Mouse (Mus musculus) lung, adult 18-20 months (tissue): ENCODE measurements around the gene Snx9.
A peak's percentile ranks its signal among the peaks of the same experiment; 100 is the strongest.

Experiments used
- DNase-seq, 2 experiments: peaks; one replicate each; pipeline ENCODE4 v3.0.0; 2022; ENCODE audit warnings: mixed read lengths in 2 of 2

Gene Snx9

DNA sequence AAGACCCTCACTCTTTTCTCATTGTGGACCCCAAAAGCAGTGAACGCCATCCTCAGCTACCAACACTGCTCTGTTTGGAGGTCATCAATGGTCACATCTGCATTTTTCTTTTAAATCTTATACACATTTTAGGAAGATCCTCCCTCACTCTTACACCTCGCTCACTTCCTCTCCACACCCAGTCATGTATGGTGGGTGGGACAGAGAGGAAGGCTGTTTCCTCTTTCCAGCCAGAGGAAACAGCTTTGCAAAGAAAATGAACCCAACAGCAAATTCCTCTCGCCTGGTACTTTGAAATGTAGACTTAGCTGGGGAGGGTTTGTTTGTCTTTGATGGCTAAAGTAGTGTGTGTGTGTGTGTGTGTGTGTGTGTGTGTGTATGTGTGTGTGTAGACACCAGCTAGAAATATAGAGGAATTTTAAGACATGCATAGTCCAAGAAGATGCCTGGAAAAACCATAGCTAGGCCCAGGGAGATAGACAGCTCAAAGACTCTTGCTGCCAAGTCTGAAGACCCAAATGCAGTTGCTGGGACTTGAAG, 33.2 kb upstream of the Snx9 start:
- DNase-seq: no peak

- no peak for DNase-seq
Observed at GRCm38 (mm10) chr17:5813863-5814640, 27.1 kb upstream of the Snx9 start.

DNA sequence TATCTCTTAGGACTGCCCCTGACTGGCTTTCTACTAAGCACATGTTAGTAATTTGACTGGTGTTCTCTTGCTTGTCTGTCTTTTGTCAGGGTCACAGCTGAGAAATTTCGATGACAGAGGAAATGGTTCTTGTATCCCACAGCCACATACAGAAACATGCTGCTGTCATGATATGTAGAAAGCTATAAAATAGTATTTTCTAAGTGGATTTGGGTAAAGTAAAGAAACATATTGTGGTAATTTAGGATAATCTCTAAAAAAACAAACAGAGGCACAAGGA, 26.5 kb upstream of the Snx9 start:
- DNase-seq: no peak

- no peak for DNase-seq
Observed at GRCm38 (mm10) chr17:5817871-5818270, 23.3 kb upstream of the Snx9 start.

GRCm38 (mm10) chr17:5819105-5819504, 22.0 kb upstream of the Snx9 start:
- no peak for DNase-seq

- no peak for DNase-seq
Observed at GRCm38 (mm10) chr17:5819799-5820201, 21.3 kb upstream of the Snx9 start.

- DNase-seq: peak in 1 of 2 experiments; percentile 12
Observed at GRCm38 (mm10) chr17:5822541-5822940, 18.6 kb upstream of the Snx9 start.

DNA sequence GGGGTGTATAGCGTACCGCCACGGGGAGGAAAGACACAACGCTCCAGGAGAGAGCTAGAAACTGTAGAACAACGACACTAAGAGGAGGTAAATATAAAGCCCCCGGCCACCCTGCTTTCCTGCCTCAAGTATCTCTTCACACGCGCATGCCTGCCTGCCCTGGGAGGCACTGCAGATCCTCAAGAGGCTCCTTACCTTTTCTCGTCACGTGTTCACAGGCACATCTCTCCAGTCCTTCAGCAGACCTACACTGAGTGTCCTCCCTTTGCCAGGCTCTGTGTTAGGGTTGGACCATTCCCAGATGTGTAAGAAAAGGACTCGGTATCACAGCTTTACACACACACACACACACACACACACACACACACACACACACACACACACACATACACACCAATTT, 18.1 kb upstream of the Snx9 start:
- DNase-seq: no peak

GRCm38 (mm10) chr17:5827836-5828582, 13.1 kb upstream of the Snx9 start:
- DNase-seq: no peak

DNA sequence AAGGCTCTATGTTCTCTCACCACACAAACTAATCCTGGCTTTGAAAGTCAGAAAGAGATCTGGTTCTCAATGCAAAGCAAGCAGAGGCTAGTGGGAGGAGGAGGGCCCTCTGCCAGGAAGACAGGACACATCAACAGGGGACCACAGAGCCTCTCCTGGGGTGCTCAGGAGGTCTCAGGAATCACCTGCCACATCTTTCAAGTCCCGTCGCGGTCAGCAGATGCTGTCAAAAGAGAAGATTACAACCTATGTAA, 12.6 kb upstream of the Snx9 start:
- DNase-seq: no peak

DNA sequence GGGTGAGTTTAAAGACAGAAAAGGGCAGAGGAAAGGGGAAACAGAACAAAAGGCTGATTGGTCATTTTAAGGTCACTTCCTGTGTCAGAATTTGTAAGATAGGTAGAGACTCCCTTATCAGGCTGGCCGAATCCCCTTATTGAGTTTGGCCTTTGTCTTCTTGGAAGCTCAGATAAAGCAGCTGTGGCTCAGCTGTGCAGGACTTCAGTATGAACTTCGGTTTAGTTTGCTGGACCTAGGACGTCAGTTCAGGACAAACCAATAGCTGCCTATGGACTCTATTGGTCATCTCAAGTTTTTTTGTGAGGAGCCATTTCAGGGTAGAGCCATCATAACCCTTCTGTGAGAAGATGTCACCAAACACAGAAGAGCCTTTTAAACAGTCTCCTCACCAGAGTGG, 12.2 kb upstream of the Snx9 start:
- no peak for DNase-seq

DNA sequence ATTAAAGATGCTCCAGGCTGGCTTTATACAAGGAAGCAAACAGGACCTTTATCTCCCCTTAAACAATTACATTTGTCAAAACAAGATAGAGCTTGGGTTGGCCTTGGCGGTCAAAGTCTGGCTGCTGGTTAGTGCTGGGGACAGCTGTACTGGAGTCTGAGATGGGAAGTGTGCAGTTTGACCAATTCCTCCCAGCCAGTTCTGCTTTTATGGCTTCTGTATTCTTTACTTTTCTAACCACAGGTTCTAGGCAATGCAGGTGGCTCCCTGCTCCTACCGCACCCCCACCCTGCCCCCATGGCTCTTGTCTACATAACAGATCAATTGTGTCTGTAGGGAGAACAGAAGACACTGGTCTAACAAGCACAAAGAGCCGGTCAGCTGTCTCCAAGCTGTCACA, 11.2 kb upstream of the Snx9 start:
- no peak for DNase-seq

- no peak for DNase-seq
Observed at GRCm38 (mm10) chr17:5830382-5830781, 10.7 kb upstream of the Snx9 start.

GRCm38 (mm10) chr17:5830832-5831231, 10.3 kb upstream of the Snx9 start:
- no peak for DNase-seq

DNA sequence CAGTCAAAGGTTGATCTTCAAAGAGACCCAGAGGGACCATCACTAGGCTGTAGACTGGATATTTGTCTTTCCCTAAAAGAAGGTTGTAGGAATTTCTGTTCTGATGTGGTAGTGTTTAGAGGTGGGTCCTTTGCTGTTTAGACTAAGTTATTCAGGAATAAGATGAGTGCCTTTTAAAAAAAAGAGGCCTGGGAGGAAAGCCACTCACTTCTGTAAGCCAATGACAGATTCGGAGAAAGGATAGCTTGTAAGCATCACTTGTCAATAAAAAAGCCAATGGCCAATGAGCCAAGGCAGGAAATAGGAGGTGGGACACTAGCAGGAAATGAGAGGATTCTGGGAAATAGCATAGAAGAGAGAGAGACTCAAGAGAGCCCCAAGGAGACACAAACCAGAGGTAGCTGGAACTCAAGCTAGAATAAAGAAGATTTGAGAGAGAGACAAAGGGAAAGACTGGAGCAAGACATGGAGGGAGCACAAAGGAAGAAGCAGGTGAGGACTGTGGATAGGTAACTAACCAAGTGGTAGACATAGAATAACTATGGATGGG, 9.8 kb upstream of the Snx9 start:
- no peak for DNase-seq

DNA sequence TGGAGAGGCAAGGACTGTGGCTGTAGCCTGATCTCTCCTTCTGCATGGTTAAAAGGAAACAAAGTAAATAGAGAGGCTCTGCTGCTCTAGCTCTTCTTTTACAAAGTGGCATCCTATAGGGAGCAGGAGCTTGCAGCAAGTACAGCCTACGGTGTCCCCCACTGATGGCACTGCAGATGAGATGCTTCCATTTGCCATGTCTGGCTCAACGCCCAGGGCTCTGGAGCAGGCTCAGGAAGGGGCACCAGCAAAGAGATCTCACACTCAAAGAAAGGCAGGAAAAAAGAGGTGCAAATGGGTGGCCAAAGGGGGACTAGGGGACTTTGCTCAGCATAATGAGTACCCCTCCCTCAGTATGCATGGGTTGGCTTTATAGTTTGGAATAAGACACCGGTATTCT, 7.0 kb upstream of the Snx9 start:
- no peak for DNase-seq

DNA sequence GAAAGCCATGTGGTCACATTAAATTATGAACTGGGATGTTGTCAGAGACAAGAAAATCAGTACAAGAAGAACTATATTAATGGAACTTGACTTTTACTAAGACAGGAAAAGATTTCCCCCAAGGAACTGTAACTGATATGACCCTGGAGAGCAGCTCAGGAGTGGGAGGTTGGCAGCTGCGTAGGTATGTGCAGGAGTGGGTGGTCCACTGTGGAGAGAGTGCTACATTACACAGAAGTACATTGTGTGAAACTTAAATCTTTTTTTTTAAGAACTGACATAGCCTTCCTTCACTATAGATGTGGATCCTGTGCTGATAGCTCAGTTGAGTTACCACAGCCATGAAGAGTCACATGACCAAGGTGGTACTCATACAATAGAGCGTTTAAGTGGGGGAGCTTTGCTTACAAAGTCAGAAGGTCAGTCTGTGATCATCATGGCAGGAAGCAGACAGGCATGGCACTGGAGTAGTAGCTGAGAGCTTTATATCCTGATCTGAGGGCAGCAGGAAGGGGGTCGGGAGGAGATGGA, 6.3 kb upstream of the Snx9 start:
- DNase-seq: no peak

DNA sequence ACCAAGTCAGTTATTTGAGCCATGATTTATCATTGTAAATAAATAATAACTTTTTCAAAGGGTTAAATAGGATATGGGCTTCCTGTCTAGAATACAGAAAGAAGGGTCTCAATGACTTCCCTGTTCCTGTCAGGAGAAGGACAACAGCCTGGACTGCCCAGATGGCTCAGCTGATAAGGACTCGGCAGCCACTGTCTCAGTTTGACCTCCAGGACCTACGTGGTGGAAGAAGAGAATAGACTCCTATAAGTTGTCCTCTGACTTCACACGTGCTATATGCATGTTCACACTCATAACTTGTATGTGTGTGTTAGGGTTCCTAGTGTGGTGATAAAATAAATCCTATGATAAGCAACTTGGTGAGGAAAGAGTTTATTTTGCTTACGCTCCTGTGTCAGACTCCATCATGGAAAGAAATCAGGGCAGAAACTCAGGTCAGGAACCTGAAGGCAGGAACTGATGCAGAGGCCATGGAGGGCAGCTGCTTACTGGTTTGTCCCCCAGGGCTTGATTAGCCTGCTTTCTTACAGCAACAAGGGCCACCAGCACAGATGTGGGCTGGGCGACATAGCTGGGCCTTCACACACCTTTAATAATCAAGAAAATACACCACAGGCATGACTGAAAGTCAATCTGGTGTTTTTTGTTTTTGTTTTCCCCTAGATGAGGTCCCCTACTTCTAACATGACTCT, 1.4 kb upstream of the Snx9 start:
- DNase-seq: no peak

GRCm38 (mm10) chr17:5840550-5841127, 490 bp upstream of the Snx9 start:
- DNase-seq: peak; percentile 35 to 47

GRCm38 (mm10) chr17:5841943-5842273, 779 bp downstream of the Snx9 start:
- DNase-seq: no peak

DNA sequence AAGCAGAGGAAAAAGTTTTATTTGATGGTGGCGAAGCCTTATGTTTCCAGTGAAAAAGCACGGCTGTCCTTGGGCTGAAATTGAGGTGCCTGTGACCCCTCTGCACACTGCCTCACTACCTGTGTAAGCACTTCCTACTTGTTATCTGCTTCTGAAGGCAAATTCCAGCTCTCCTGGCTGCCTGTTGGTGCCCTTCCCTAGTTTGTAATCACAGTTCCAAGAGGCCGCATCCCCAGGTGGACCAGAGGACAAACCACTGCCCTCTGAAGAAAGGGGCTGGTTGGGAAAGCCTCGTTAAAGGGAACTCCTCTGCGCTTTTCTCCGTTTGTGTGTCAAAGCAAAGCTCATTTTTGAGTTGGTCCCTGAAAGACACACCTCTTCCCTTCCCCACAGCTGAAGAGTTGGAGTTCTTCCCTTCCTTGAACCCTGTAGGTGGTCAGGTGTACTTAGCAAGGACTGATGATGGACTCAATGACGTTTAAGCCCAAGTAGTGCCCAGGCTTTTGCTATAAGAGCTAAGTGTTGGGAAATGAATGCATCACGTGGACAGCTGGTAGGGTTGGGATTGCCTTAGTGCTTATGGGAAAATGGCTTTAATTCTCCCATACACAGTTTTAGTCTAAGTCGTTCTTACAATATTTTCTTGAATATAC, 2.0 kb downstream of the Snx9 start:
- no peak for DNase-seq

DNA sequence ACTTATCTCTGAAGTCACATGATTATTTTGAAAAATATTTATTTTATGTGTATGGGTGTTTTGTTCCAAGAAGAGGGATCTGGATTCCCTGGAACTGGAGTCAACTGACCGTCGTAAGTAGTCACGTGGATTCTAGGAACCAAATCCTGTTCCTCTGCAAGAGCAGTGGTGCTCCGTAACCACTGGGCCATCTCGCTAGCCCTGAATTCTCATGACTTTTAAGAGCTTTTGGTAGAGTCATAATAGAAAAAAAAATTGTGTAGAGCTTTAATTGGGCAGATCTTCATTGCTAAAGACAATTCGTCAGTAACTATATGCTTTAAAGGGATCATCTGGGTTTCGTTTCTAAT, 2.5 kb downstream of the Snx9 start:
- DNase-seq: no peak

GRCm38 (mm10) chr17:5845376-5845775, 4.2 kb downstream of the Snx9 start:
- DNase-seq: no peak
